Mouse (Mus musculus): ENCODE results near the gene G0s2. TPM values are rescaled to one million over a fixed set of nuclear protein-coding genes. Genes with fewer than 3 reads are reported as not detected.
A peak's percentile ranks its signal among the peaks of the same experiment; 100 is the strongest.

G0s2 gene
- total and polyA plus RNA-seq, 3 experiments, result not detected

GRCm38 (mm10) chr1:193303096-193303495 is 30.1 kb upstream of the G0s2 start:
- in situ Hi-C loops (cut with MboI; ENCODE audit: low pct_ligation_motif_present, low pct_unique_long_range_greater_than_20kb, low sequenced_read_pairs), result no loop called here
- dilution Hi-C loops (cut with MboI; ENCODE audit: extremely low pct_ligation_motif_present, extremely low pct_unique_long_range_greater_than_20kb, low sequenced_read_pairs), result no loop called here
- DNase-seq (ENCODE audit: extremely low read depth), result peak; percentile 4

GRCm38 (mm10) chr1:193302093-193302405 is 29.0 kb upstream of the G0s2 start:
- Histone ChIP-seq H3K4me1 (ENCODE audit: control insufficient read depth in 1 of 2, insufficient read depth in 2 of 2) (peaks cover 0 to 15% of the 10 kb centered on the region in 2 experiments; a peak in 2 of 4 replicates), H3K9ac (ENCODE audit: insufficient read depth, low read depth) (no peak overlapping the region), H3K36me3 (replicated peaks in 1 of 2; ENCODE audit: control insufficient read depth in 1 of 2, insufficient read depth in 1 of 2, low read length in 1 of 2) (no peaks in the 10 kb centered on the region), H3K4me3 (replicated peaks in 1 of 3; ENCODE audit: low read depth in 2 of 3, low read length in 2 of 3, poor library complexity in 1 of 3) (no peak overlapping the region), H3K27me3 (replicated peaks) (no peaks in the 10 kb centered on the region), H3K27ac (ENCODE audit: insufficient read depth, low read depth) (no peak overlapping the region), H3K79me2 (replicated peaks; ENCODE audit: control insufficient read depth, extremely low read depth, insufficient read depth, poor library complexity, severe bottlenecking) (no peaks in the 10 kb centered on the region), H3K4me2 (ENCODE audit: insufficient read depth, low read depth, poor library complexity, severe bottlenecking) (no peak overlapping the region), H3K9me3 (replicated peaks; ENCODE audit: low read length) (no peaks in the 10 kb centered on the region)
- no peak for DNase-seq (ENCODE audit: extremely low read depth)
- dilution Hi-C loops (cut with MboI; ENCODE audit: extremely low pct_ligation_motif_present, extremely low pct_unique_long_range_greater_than_20kb, low sequenced_read_pairs) (no loop called here), in situ Hi-C loops (cut with MboI; ENCODE audit: low pct_ligation_motif_present, low pct_unique_long_range_greater_than_20kb, low sequenced_read_pairs) (no loop called here)
- no peak for TF ChIP-seq MAZ (IDR thresholded peaks at IDR 0.05; ENCODE audit: low read depth, low read length)
- TF ChIP-seq JUND (conservative IDR thresholded peaks at IDR 0.05; ENCODE audit: low read depth, low read length), result no peak
- TF ChIP-seq MXI1 (IDR thresholded peaks at IDR 0.05; ENCODE audit: low read depth, low read length), result no peak
- TF ChIP-seq SMC3 (IDR thresholded peaks at IDR 0.05; ENCODE audit: low read depth, low read length), result no peak
- no peak for TF ChIP-seq CHD1 (IDR thresholded peaks at IDR 0.05; ENCODE audit: low read depth, low read length)
- TF ChIP-seq ZKSCAN1 (IDR thresholded peaks at IDR 0.05; ENCODE audit: borderline replicate concordance, low read depth, low read length), result no peak
- no peak for TF ChIP-seq ELF1 (IDR thresholded peaks at IDR 0.05; ENCODE audit: low read depth, low read length)
- no peak for TF ChIP-seq HCFC1 (IDR thresholded peaks at IDR 0.05; ENCODE audit: low read depth, low read length)
- no peak for TF ChIP-seq RAD21 (IDR thresholded peaks at IDR 0.05; ENCODE audit: low read depth, low read length)

More at GRCm38 (mm10) chr1:193303096-193303495, 30.1 kb upstream of the G0s2 start:
- Histone ChIP-seq H3K4me3 (replicated peaks in 1 of 3; ENCODE audit: low read depth in 2 of 3, low read length in 2 of 3, poor library complexity in 1 of 3) (no peak overlapping the region), H3K9me3 (replicated peaks; ENCODE audit: low read length) (no peaks in the 10 kb centered on the region), H3K4me2 (ENCODE audit: insufficient read depth, low read depth, poor library complexity, severe bottlenecking) (no peak overlapping the region), H3K79me2 (replicated peaks; ENCODE audit: control insufficient read depth, extremely low read depth, insufficient read depth, poor library complexity, severe bottlenecking) (no peaks in the 10 kb centered on the region), H3K4me1 (ENCODE audit: control insufficient read depth in 1 of 2, insufficient read depth in 2 of 2) (peaks cover 0 to 15% of the 10 kb centered on the region in 2 experiments; a peak in 2 of 4 replicates), H3K36me3 (replicated peaks in 1 of 2; ENCODE audit: control insufficient read depth in 1 of 2, insufficient read depth in 1 of 2, low read length in 1 of 2) (no peaks in the 10 kb centered on the region), H3K27ac (ENCODE audit: insufficient read depth, low read depth) (no peak overlapping the region), H3K27me3 (replicated peaks) (no peaks in the 10 kb centered on the region), H3K9ac (ENCODE audit: insufficient read depth, low read depth) (no peak overlapping the region)
- TF ChIP-seq POLR2A (IDR thresholded peaks at IDR 0.05; ENCODE audit: low read depth, low read length) (no peak), BHLHE40 (IDR thresholded peaks at IDR 0.05; ENCODE audit: low read depth, low read length) (no peak)

GRCm38 (mm10) chr1:193301216-193302092 is 28.4 kb upstream of the G0s2 start:
- Histone ChIP-seq H3K4me2 (ENCODE audit: insufficient read depth, low read depth, poor library complexity, severe bottlenecking) (no peak overlapping the region), H3K27ac (ENCODE audit: insufficient read depth, low read depth) (no peak overlapping the region), H3K4me1 (ENCODE audit: control insufficient read depth in 1 of 2, insufficient read depth in 2 of 2) (peaks cover 0 to 15% of the 10 kb centered on the region in 2 experiments; a peak in 2 of 4 replicates), H3K9me3 (replicated peaks; ENCODE audit: low read length) (no peaks in the 10 kb centered on the region), H3K27me3 (replicated peaks) (no peaks in the 10 kb centered on the region), H3K4me3 (replicated peaks in 1 of 3; ENCODE audit: low read depth in 2 of 3, low read length in 2 of 3, poor library complexity in 1 of 3) (no peak overlapping the region), H3K9ac (ENCODE audit: insufficient read depth, low read depth) (no peak overlapping the region), H3K36me3 (replicated peaks in 1 of 2; ENCODE audit: control insufficient read depth in 1 of 2, insufficient read depth in 1 of 2, low read length in 1 of 2) (no peaks in the 10 kb centered on the region), H3K79me2 (replicated peaks; ENCODE audit: control insufficient read depth, extremely low read depth, insufficient read depth, poor library complexity, severe bottlenecking) (no peaks in the 10 kb centered on the region)
- TF ChIP-seq SMC3 (IDR thresholded peaks at IDR 0.05; ENCODE audit: low read depth, low read length), result no peak
- no peak for TF ChIP-seq RAD21 (IDR thresholded peaks at IDR 0.05; ENCODE audit: low read depth, low read length)
- no peak for TF ChIP-seq GABPA (IDR thresholded peaks at IDR 0.05; ENCODE audit: insufficient replicate concordance, low read depth, low read length)
- no peak for TF ChIP-seq NELFE (IDR thresholded peaks at IDR 0.05; ENCODE audit: low read depth, low read length)
- no peak for TF ChIP-seq JUND (conservative IDR thresholded peaks at IDR 0.05; ENCODE audit: low read depth, low read length)
- in situ Hi-C loops (cut with MboI; ENCODE audit: low pct_ligation_motif_present, low pct_unique_long_range_greater_than_20kb, low sequenced_read_pairs), result no loop called here
- no peak for DNase-seq (ENCODE audit: extremely low read depth)
- dilution Hi-C loops (cut with MboI; ENCODE audit: extremely low pct_ligation_motif_present, extremely low pct_unique_long_range_greater_than_20kb, low sequenced_read_pairs), result no loop called here
